Mouse (Mus musculus): ENCODE data around the gene Cep112.
"Not testable (repeated sequence)": the region's sequence is repeated elsewhere in the genome, so short reads cannot be mapped to it uniquely, and the experiment has no call there.

The Cep112 gene

GRCm38 (mm10) chr11:108799695-108800094, 374.7 kb downstream of the Cep112 start:
- DNase-seq (ENCODE audit: low spot score) = no peak

GRCm38 (mm10) chr11:108804030-108804429, 379.0 kb downstream of the Cep112 start:
- DNase-seq (ENCODE audit: low spot score) = no peak

GRCm38 (mm10) chr11:108805947-108806346, 381.0 kb downstream of the Cep112 start:
- DNase-seq (ENCODE audit: low spot score) = no peak

GRCm38 (mm10) chr11:108809626-108810025, 384.6 kb downstream of the Cep112 start:
- no peak for DNase-seq (ENCODE audit: low spot score)

- no peak for DNase-seq (ENCODE audit: low spot score)
Observed at GRCm38 (mm10) chr11:108821771-108822170, 396.8 kb downstream of the Cep112 start.

- no peak for DNase-seq (ENCODE audit: low spot score)
Observed at GRCm38 (mm10) chr11:108822257-108822656, 397.3 kb downstream of the Cep112 start.

GRCm38 (mm10) chr11:108827321-108827720, 402.3 kb downstream of the Cep112 start:
- DNase-seq (ENCODE audit: low spot score) = no peak

- DNase-seq (ENCODE audit: low spot score) = no peak
Observed at GRCm38 (mm10) chr11:108828374-108829025, 403.5 kb downstream of the Cep112 start.

GRCm38 (mm10) chr11:108836706-108837105, 411.7 kb downstream of the Cep112 start:
- DNase-seq (ENCODE audit: low spot score) = no peak

- DNase-seq (ENCODE audit: low spot score) = no peak
Observed at GRCm38 (mm10) chr11:108840195-108840594, 415.2 kb downstream of the Cep112 start.

GRCm38 (mm10) chr11:108842765-108843164, 417.8 kb downstream of the Cep112 start:
- no peak for DNase-seq (ENCODE audit: low spot score)

- DNase-seq (ENCODE audit: low spot score) = no peak
Observed at GRCm38 (mm10) chr11:108845971-108846370, 421.0 kb downstream of the Cep112 start.

- no peak for DNase-seq (ENCODE audit: low spot score)
Observed at GRCm38 (mm10) chr11:108846479-108846878, 421.5 kb downstream of the Cep112 start.

- DNase-seq (ENCODE audit: low spot score) = no peak
Observed at GRCm38 (mm10) chr11:108851771-108852170, 426.8 kb downstream of the Cep112 start.

GRCm38 (mm10) chr11:108857254-108857653, 432.3 kb downstream of the Cep112 start:
- no peak for DNase-seq (ENCODE audit: low spot score)

GRCm38 (mm10) chr11:108857678-108858338, 432.8 kb downstream of the Cep112 start:
- no peak for DNase-seq (ENCODE audit: low spot score)

GRCm38 (mm10) chr11:108858339-108858804, 433.4 kb downstream of the Cep112 start:
- DNase-seq (ENCODE audit: low spot score) = no peak

GRCm38 (mm10) chr11:108858846-108859245, 433.9 kb downstream of the Cep112 start:
- DNase-seq (ENCODE audit: low spot score) = no peak

- DNase-seq (ENCODE audit: low spot score) = no peak
Observed at GRCm38 (mm10) chr11:108862360-108862759, 437.4 kb downstream of the Cep112 start.

- no peak for DNase-seq (ENCODE audit: low spot score)
Observed at GRCm38 (mm10) chr11:108865746-108866145, 440.8 kb downstream of the Cep112 start.

GRCm38 (mm10) chr11:108867538-108867937, 442.5 kb downstream of the Cep112 start:
- DNase-seq (ENCODE audit: low spot score) = no peak

- not testable (repeated sequence) for DNase-seq (ENCODE audit: low spot score)
Observed at GRCm38 (mm10) chr11:108871284-108871683, 446.3 kb downstream of the Cep112 start.

- no peak for DNase-seq (ENCODE audit: low spot score)
Observed at GRCm38 (mm10) chr11:108871748-108872147, 446.8 kb downstream of the Cep112 start.
